Mouse (Mus musculus) lung, embryonic 16.5 days (tissue): ENCODE measurements around the gene Rabac1. TPM values are rescaled to one million over a fixed set of nuclear protein-coding genes. Genes with fewer than 3 reads are reported as not detected.

Experiments
- ATAC-seq: fragments of 200-750 bp; cut with Nextera tagmentation; 2 replicates; pipeline ENCODE4 v1.8.0; 2017; ENCODE audit warnings: low read depth, mild to moderate bottlenecking, moderate library complexity
- H3K27ac ChIP-seq: fragments of 300-500 bp; sonication (generic); 2 replicates; pipeline ENCODE4 v1.5.1; 2014; ENCODE audit warnings: mild to moderate bottlenecking, control low read depth, low read length
- H3K27me3 ChIP-seq: fragments of 300-500 bp; sonication (generic); 2 replicates; pipeline ENCODE4 v1.6.1; 2014; ENCODE audit warnings: low read depth, low read length, mixed read lengths; ENCODE audit not compliant: control insufficient read depth, insufficient read depth
- H3K36me3 ChIP-seq: fragments of 300-500 bp; sonication (generic); 2 replicates; pipeline ENCODE4 v1.6.1; 2014; ENCODE audit warnings: low read length; ENCODE audit not compliant: control insufficient read depth, insufficient read depth
- H3K4me1 ChIP-seq: fragments of 300-500 bp; sonication (generic); replicated peaks from 2 replicates; pipeline ENCODE4 v1.6.1; 2014; ENCODE audit warnings: low read length, mixed read lengths; ENCODE audit not compliant: control insufficient read depth, insufficient read depth
- H3K4me2 ChIP-seq: fragments of 300-500 bp; sonication (generic); 2 replicates; pipeline ENCODE4 v1.6.1; 2014; ENCODE audit warnings: low read depth, low read length, control low read depth
- H3K4me3 ChIP-seq: fragments of 300-500 bp; sonication (generic); 2 replicates; pipeline ENCODE4 v1.5.1; 2014; ENCODE audit warnings: mild to moderate bottlenecking, low read length, control low read depth
- H3K9ac ChIP-seq: fragments of 300-500 bp; sonication (generic); 2 replicates; pipeline ENCODE4 v1.6.1; 2014; ENCODE audit warnings: low read length, control low read depth
- H3K9me3 ChIP-seq: fragments of 300-500 bp; sonication (generic); 2 replicates; pipeline ENCODE4 v1.6.1; 2016; ENCODE audit warnings: low read length; ENCODE audit not compliant: control insufficient read depth
- WGBS: fragments of 180-500 bp; shearing (Covaris S2); extraction: QIAGEN DNeasy Blood & Tissue Kit; methylation state at CpG from one replicate; pipeline ENCODE4 v1.1.7; 2014; 5-methylcytosine and 5-hydroxymethylcytosine counted together
- polyA plus RNA-seq: library from polyadenylated mRNA; unstranded; fragments of >200 nt; fragmentation: Nextera tagmentation; extraction: Ambion mirVana; gene quantifications from 2 replicates; pipeline ENCODE4 v1.2.1, GENCODE M21; 2015

Gene Rabac1
- polyA plus RNA-seq, 1 experiment from 2014 or later: 180 TPM

DNA sequence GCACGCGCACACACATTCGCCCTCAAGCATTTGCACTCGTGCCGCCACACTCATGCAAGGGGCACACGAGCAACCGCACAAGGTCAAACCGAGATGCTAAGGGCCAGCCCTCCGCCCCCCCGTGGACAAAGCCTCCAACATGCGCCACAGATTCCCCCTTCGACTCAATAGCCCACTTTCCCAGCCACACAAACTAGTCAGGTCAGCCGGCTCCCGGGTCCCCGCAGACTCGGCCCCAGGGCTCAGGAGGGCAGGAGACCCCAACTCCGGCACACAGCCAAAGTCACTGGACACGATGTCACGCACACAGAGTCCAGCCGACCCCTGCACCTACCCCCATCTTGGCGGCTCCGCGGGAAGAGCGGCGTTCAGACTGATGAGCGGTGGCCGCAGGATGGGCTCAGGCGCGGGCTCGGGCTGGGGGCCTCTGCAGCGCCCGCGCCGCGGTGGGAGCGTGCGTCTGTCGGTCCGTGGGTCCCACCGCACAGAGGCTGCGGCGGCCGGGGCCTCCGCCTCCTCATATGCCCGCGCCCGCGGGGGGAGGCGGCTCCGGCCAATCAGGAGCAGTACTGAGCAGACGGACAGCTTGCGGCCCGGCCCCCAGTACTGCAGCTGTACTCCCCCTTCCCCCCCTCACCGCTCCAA lies 33.0 kb upstream of the Rabac1 start, which contains the start of gene Atp1a3:
Atp1a3 (minus strand) TSS at position 538 of the 645 bp plus-strand sequence.
- no peaks in the 10 kb centered on the region for H3K9me3 ChIP-seq
- WGBS: 2% methylated on average over 54 of the region's 54 CpGs
- H3K27me3 ChIP-seq: peaks cover 60% of the 10 kb centered on the region

DNA sequence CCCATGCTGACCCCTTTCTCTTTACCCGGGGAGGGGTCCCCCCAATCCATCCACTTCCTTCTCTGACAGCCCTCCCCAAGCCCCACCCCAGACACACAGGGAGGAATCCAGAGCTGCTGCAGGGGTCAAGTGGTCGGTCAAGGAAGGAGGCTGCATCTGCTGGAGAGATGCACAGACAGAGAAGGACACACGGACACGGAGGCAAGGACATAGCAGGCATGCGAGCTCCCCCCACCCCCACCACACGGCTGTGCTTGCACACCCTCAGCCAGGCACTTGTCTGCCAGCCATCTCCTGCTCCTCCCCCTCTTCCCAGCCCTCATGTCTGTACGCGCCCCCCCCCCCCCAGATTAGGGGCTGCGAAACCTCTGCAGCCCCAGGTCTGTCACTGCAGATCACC lies 32.3 kb upstream of the Rabac1 start:
- no peak overlapping the region for H3K4me3 ChIP-seq
- H3K27ac ChIP-seq: no peak overlapping the region
- peaks cover 52% of the 10 kb centered on the region for H3K27me3 ChIP-seq
- H3K9ac ChIP-seq: no peak overlapping the region
- WGBS: 28% methylated on average over 6 of the region's 9 CpGs
- no peak overlapping the region for H3K4me2 ChIP-seq
- H3K9me3 ChIP-seq: no peaks in the 10 kb centered on the region
- H3K36me3 ChIP-seq: no peaks in the 10 kb centered on the region
- no peaks in the 10 kb centered on the region; the same call in 1 of the 2 replicates for H3K4me1 ChIP-seq
- ATAC-seq: no peak

More for the DNA sequence above, 33.0 kb upstream of the Rabac1 start, which contains the start of gene Atp1a3:
- H3K4me1 ChIP-seq: peaks cover 5% of the 10 kb centered on the region; the same call in 1 of the 2 replicates
- no peaks in the 10 kb centered on the region for H3K36me3 ChIP-seq
- H3K27ac ChIP-seq: no peak within 1 kb of the TSS
- ATAC-seq: peak; percentile 56
- H3K4me2 ChIP-seq: peak within 1 kb of the TSS; percentile 44
- H3K4me3 ChIP-seq: peak within 1 kb of the TSS; percentile 30
- H3K9ac ChIP-seq: no peak within 1 kb of the TSS

DNA sequence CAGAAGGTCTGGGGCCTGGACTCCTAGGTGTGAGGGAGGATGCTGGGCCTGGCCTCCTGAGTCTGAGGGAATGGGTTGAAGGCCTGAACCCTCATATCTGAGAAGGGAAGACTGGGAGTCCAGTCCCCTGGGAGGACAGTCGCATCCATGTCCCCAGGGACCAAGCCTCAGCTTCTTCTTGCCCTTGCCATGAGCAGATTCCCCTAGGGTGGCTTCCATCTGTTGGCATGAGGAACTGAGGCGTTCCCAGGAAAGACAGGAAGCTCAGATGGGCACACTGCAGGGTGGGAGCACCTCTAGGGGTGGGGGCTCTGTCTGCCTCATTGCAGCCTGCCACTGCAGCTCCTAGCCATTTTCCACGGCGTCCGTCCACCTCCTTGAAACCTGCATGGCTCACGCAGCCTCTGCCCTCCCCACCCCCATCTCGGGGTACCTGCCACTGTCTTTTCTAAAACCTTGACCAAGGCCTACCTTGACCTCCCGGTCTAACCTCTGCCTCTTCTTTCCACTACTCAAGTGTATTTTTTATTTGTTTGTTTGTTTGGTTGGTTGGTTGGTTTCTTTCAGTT lies 31.4 kb upstream of the Rabac1 start:
- H3K27me3 ChIP-seq: peaks cover 43% of the 10 kb centered on the region
- ATAC-seq: no peak

DNA sequence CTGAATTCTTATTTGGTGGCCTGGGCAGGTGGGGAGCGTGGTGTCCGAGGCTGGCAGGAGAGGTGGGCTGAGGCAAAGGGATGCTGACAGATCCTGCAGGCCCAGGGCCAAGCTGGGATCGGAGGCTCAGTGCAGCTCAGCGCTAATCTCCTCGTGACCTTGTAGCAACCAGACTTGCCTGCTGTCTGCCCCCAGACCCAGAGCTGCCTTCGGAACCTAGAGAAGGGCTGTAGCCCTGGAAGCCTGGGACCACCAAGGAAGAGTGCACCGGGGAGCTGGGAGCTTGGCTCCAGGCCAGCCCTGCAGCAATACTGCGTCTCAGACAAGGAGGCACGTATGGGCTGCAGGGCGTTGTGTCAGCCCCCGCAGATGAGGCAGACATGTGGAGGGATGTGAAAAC lies 30.7 kb upstream of the Rabac1 start:
- H3K4me1 ChIP-seq: no peaks in the 10 kb centered on the region; the same call in 1 of the 2 replicates
- WGBS: 40% methylated on average over 11 of the region's 11 CpGs
- no peak overlapping the region for H3K9ac ChIP-seq
- H3K27me3 ChIP-seq: peaks cover 37% of the 10 kb centered on the region
- H3K36me3 ChIP-seq: no peaks in the 10 kb centered on the region
- no peak overlapping the region for H3K27ac ChIP-seq
- ATAC-seq: no peak
- no peak overlapping the region for H3K4me2 ChIP-seq
- no peak overlapping the region for H3K4me3 ChIP-seq
- no peaks in the 10 kb centered on the region for H3K9me3 ChIP-seq

More for the DNA sequence above, 31.4 kb upstream of the Rabac1 start:
- H3K4me2 ChIP-seq: no peak overlapping the region
- H3K9me3 ChIP-seq: no peaks in the 10 kb centered on the region
- H3K4me1 ChIP-seq: no peaks in the 10 kb centered on the region; the same call in 1 of the 2 replicates
- no peak overlapping the region for H3K27ac ChIP-seq
- no peaks in the 10 kb centered on the region for H3K36me3 ChIP-seq
- WGBS: 75% methylated on average over 8 of the region's 8 CpGs
- no peak overlapping the region for H3K4me3 ChIP-seq
- no peak overlapping the region for H3K9ac ChIP-seq

DNA sequence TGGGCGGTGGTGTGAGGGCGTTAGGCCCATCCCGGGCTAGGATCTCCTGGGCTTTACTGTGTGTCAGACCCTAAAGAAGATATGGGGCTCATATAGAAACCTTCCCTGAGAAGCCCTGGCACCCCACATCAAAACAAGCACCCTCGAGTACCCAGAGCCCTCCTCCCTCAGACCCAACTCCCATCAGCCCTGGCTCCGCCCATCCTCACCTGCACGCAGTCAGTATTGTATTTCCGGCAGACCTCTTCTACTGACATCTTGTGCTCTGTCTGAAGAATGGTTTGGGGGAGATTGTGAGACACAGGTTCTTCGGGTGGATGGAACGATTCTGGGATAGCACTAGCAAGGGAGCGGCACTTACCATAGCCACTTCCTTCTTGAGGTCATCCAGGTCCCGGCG lies 28.2 kb upstream of the Rabac1 start:
- H3K4me2 ChIP-seq: no peak overlapping the region
- H3K9me3 ChIP-seq: no peaks in the 10 kb centered on the region
- no peaks in the 10 kb centered on the region for H3K36me3 ChIP-seq
- no peak for ATAC-seq
- peaks cover 11% of the 10 kb centered on the region for H3K27me3 ChIP-seq
- no peak overlapping the region for H3K4me3 ChIP-seq
- no peak overlapping the region for H3K27ac ChIP-seq
- H3K4me1 ChIP-seq: no peaks in the 10 kb centered on the region; the same call in 1 of the 2 replicates
- WGBS: 56% methylated on average over 12 of the region's 12 CpGs
- no peak overlapping the region for H3K9ac ChIP-seq

DNA sequence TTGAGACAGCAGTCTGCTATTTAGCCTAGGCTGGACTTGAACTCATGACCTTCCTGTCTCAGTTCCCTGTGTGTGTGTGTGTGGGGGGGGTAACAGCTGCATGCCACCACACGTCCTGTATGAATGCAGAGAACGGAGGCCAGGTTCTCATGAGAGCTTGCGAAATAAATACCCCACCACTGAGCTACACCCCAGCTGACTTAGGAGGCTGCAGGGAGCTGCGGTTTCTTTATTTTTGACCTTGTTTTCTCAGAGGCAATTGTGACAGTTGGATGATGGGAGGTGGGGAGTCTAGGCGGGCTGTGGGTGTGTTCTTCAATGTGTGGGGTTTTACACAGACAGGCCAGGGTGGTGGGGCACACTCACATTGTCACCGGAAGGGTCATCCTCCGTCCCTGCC lies 27.7 kb upstream of the Rabac1 start:
- WGBS: 61% methylated on average over 7 of the region's 7 CpGs
- H3K9me3 ChIP-seq: no peaks in the 10 kb centered on the region

DNA sequence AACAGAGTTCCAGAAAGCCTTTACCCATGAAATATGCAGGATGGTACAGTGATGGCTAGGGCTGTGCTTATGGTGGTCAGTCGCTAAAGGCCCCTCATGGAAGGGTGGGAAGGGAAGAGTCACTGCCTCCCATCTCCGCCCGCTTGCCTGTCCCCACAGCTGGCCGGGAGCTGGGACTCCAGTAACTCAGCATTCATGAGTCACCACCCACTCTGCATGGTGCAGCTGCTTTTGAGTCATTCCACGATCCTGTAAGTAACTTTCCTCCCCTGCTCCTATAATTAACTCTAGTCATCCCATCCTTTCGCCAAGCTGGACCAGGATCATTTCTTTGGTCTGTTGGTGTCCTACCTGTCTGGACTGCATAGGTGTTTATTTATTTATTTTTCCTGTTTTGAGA lies 20.5 kb upstream of the Rabac1 start:
- WGBS: 76% methylated on average over 6 of the region's 6 CpGs

More for the DNA sequence above, 27.7 kb upstream of the Rabac1 start:
- H3K4me1 ChIP-seq: no peaks in the 10 kb centered on the region
- no peak for ATAC-seq
- no peak overlapping the region for H3K9ac ChIP-seq
- no peak overlapping the region for H3K27ac ChIP-seq
- no peak overlapping the region for H3K4me2 ChIP-seq
- H3K36me3 ChIP-seq: no peaks in the 10 kb centered on the region
- H3K27me3 ChIP-seq: peaks cover 6% of the 10 kb centered on the region
- no peak overlapping the region for H3K4me3 ChIP-seq

DNA sequence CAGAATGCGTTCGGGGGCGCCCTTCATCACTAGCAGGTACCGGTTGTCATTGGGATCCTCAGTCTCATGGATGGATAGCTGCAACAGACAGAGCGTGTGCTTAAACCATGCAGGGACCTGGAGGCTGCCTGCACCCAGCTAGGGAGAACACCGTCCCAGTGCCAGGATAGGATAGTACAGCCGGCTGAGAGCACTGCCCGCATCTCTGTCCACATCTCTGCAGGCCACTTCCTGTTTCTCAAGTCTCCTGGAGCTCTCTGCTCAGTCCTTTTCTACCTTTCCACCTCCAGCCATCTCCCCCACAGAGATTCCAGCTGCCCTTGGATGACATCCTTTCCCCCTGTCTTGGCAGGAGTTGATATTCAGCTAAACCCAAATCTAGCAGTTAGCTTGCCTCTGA lies 17.9 kb upstream of the Rabac1 start:
- no peak overlapping the region for H3K27ac ChIP-seq
- H3K4me2 ChIP-seq: no peak overlapping the region
- no peaks in the 10 kb centered on the region for H3K36me3 ChIP-seq
- H3K4me3 ChIP-seq: no peak overlapping the region
- WGBS: 86% methylated on average over 8 of the region's 8 CpGs
- H3K9me3 ChIP-seq: no peaks in the 10 kb centered on the region
- H3K9ac ChIP-seq: no peak overlapping the region
- no peaks in the 10 kb centered on the region for H3K4me1 ChIP-seq
- no peak for ATAC-seq
- H3K27me3 ChIP-seq: no peaks in the 10 kb centered on the region

More for the DNA sequence above, 20.5 kb upstream of the Rabac1 start:
- Histone ChIP-seq H3K27me3 (no peaks in the 10 kb centered on the region), H3K27ac (no peak overlapping the region), H3K36me3 (no peaks in the 10 kb centered on the region), H3K4me3 (no peak overlapping the region), H3K4me1 (no peaks in the 10 kb centered on the region), H3K4me2 (no peak overlapping the region), H3K9me3 (no peaks in the 10 kb centered on the region), H3K9ac (no peak overlapping the region)
- ATAC-seq: no peak

DNA sequence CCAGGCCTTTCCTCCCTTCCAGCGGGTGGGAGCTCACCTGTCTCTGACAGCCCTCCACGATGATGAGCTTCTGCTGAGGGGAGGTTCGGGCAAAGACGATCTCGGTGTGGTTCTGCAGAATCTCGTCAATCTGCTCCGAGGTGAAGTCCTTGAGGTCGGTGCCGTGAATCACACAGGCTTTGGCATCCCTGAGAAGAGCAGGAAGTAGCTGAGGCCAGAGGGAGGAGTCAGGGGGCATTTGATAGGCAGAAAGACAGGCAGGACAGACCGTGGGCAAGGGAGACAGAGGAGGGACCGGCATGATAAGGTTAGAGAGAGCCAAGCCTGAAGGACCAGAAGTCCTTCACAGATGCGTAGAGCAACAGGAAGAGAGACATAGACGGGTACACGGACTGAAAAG lies 15.4 kb upstream of the Rabac1 start:
- Histone ChIP-seq H3K4me3 (no peak overlapping the region), H3K9me3 (no peaks in the 10 kb centered on the region), H3K4me2 (no peak overlapping the region), H3K36me3 (no peaks in the 10 kb centered on the region), H3K4me1 (no peaks in the 10 kb centered on the region), H3K9ac (no peak overlapping the region), H3K27ac (no peak overlapping the region), H3K27me3 (no peaks in the 10 kb centered on the region)
- ATAC-seq: no peak
- WGBS: 79% methylated on average over 14 of the region's 14 CpGs
